Mouse (Mus musculus) ES-E14 (cell line): Measurements from ENCODE around the gene Tff2. TPM values are rescaled to one million over a fixed set of nuclear protein-coding genes. Genes with fewer than 3 reads are reported as not detected.

Source experiments
- DNase-seq: peaks from one replicate; pipeline ENCODE4 v3.0.0-alpha.2; 2013; ENCODE audit warnings: low read depth, low spot score
- H3K27ac ChIP-seq: 2 replicates; pipeline ENCODE4 v1.5.1; 2012; ENCODE audit warnings: low read depth, mild to moderate bottlenecking, low read length, moderate library complexity, mixed read lengths; ENCODE audit not compliant: poor library complexity, insufficient read depth, severe bottlenecking
- H3K36me3 ChIP-seq: 2 replicates; pipeline ENCODE4 v1.6.1; 2012; ENCODE audit warnings: mild to moderate bottlenecking, low read length, moderate library complexity, mixed read lengths; ENCODE audit not compliant: control insufficient read depth, poor library complexity, insufficient read depth, severe bottlenecking
- H3K4me1 ChIP-seq, 2 experiments: fragments of 150-350 bp in 1 of 2; sonication (generic) in 1 of 2; 2 replicates each; pipeline ENCODE4 v1.6.1; 2012; ENCODE audit warnings: low read length in 2 of 2, mild to moderate bottlenecking in 1 of 2, mixed read lengths in 1 of 2; ENCODE audit not compliant: control insufficient read depth in 2 of 2, insufficient read depth in 2 of 2, poor library complexity in 1 of 2
- H3K4me3 ChIP-seq, 2 experiments: fragments of 150-350 bp in 1 of 2; sonication (generic) in 1 of 2; 2 replicates each; pipeline ENCODE4 v1.5.1; 2012; ENCODE audit warnings: low read length in 2 of 2, low read depth in 1 of 2, mild to moderate bottlenecking in 1 of 2, mixed read lengths in 1 of 2; ENCODE audit not compliant: insufficient read depth in 1 of 2, poor library complexity in 1 of 2, severe bottlenecking in 1 of 2
- H3K9ac ChIP-seq: 2 replicates; pipeline ENCODE4 v1.6.1; 2012; ENCODE audit warnings: low read depth, mild to moderate bottlenecking, low read length, mixed read lengths; ENCODE audit not compliant: poor library complexity, insufficient read depth, severe bottlenecking
- H3K9me3 ChIP-seq: fragments of 150-350 bp; sonication (generic); 2 replicates; pipeline ENCODE4 v1.6.1; 2012; ENCODE audit warnings: low read depth, mild to moderate bottlenecking, low read length; ENCODE audit not compliant: control insufficient read depth, insufficient read depth
- CHD2 ChIP-seq: IDR thresholded peaks from 2 replicates; pipeline ENCODE4 v1.6.1; 2014; ENCODE audit warnings: mild to moderate bottlenecking, low read depth, low read length, inconsistent platforms
- HCFC1 ChIP-seq: IDR thresholded peaks from 2 replicates; pipeline ENCODE4 v1.6.1; 2012; ENCODE audit warnings: low read length, inconsistent platforms, borderline replicate concordance; ENCODE audit not compliant: insufficient read depth
- MAFK ChIP-seq: IDR thresholded peaks from 2 replicates; pipeline ENCODE4 v1.6.1; 2014; ENCODE audit warnings: mild to moderate bottlenecking, low read depth, low read length, inconsistent platforms; ENCODE audit not compliant: insufficient read depth
- ZC3H11A ChIP-seq: IDR thresholded peaks from 2 replicates; pipeline ENCODE4 v1.6.1; 2012; ENCODE audit warnings: low read depth, mild to moderate bottlenecking, inconsistent platforms, low read length, borderline replicate concordance
- ZNF384 ChIP-seq: IDR thresholded peaks from 2 replicates; pipeline ENCODE4 v1.6.1; 2012; ENCODE audit warnings: low read depth, low read length, inconsistent platforms
- in situ Hi-C, 2 experiments: fragments of 600-800 bp; cut with MboI; formaldehyde crosslinking; loops; one replicate each; pipeline ENCODE4 v1.15.1; 2025; ENCODE audit warnings: low sequenced_read_pairs in 2 of 2, inconsistent platforms in 1 of 2; ENCODE audit not compliant: unreplicated experiment in 2 of 2
- total RNA-seq: library from RNA; depleted of rRNA; stranded (reverse); fragments of 300-350 nt; gene quantifications from 2 replicates; pipeline ENCODE4 v1.2.3, GENCODE M21; 2012

Tff2 gene
- total RNA-seq, 1 experiment: not detected

DNA sequence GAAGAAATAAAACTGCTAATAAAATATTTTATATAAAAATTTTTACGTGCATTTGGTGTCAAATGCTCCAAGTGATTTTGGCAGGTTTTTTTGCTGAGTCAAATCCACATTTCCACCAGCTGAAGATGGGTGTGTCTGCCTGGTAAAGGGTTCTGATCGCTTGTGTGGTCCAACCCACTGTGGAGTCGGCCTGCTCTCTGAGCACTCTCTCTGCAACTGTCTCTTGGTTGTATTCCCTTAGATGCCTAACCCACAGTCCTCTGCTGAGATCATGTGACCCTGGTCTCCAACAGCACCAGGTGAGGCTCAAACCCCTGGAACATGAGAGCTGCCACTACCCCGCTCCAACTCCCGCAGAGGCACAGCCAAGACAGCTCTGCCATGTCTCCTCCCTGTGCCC lies 26.1 kb downstream of the Tff2 start:
- no peak overlapping the region for H3K27ac ChIP-seq
- H3K9ac ChIP-seq: no peak overlapping the region
- H3K4me3 ChIP-seq: no peak overlapping the region
- TF ChIP-seq CHD2 (no peak), MAFK (0 out of 2 replicates have a peak, but pooled peaks have one; percentile 71), HCFC1 (no peak), ZC3H11A (no peak), ZNF384 (no peak)
- no peaks in the 10 kb centered on the region for H3K9me3 ChIP-seq
- peaks cover 12 to 40% of the 10 kb centered on the region in 2 experiments for H3K4me1 ChIP-seq
- in situ Hi-C loops: loop anchor here in 1 of 2 experiments (10.0 kb wide), 1 partner anchor 93 kb away; no protein-coding TSS in a partner anchor
- no peak for DNase-seq
- H3K36me3 ChIP-seq: peaks cover 3% of the 10 kb centered on the region; the same call in 1 of the 2 replicates

DNA sequence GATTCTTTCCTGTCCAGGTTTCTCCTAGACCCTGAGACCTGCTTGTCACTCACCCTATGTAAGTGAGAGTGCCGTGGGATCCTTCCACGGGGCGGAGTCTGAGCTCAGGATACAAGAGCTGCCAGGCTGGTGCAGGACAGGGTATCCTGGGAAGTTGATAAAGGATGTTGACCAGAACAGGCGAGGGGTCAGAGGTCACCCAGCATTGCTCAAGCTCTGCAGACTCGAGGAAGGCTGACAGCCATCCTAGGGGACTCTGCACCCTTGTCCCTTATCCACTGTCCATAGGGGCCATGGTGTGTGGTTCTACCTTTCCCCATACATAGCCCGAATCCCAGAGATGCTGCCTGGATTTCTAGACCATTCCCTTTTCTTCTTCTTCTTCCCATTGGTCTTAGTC lies 28.0 kb downstream of the Tff2 start:
- Histone ChIP-seq H3K9me3 (no peaks in the 10 kb centered on the region), H3K4me3 (no peak overlapping the region), H3K4me1 (peaks cover 13 to 47% of the 10 kb centered on the region in 2 experiments), H3K27ac (peak overlapping the region; percentile 36; the same call in 1 of the 2 replicates), H3K36me3 (peaks cover 12% of the 10 kb centered on the region; the same call in 1 of the 2 replicates), H3K9ac (no peak overlapping the region)
- in situ Hi-C loops: loop anchor here in 1 of 2 experiments (10.0 kb wide), 1 partner anchor 91 kb away; no protein-coding TSS in a partner anchor
- no peak for TF ChIP-seq ZNF384
- DNase-seq: no peak

DNA sequence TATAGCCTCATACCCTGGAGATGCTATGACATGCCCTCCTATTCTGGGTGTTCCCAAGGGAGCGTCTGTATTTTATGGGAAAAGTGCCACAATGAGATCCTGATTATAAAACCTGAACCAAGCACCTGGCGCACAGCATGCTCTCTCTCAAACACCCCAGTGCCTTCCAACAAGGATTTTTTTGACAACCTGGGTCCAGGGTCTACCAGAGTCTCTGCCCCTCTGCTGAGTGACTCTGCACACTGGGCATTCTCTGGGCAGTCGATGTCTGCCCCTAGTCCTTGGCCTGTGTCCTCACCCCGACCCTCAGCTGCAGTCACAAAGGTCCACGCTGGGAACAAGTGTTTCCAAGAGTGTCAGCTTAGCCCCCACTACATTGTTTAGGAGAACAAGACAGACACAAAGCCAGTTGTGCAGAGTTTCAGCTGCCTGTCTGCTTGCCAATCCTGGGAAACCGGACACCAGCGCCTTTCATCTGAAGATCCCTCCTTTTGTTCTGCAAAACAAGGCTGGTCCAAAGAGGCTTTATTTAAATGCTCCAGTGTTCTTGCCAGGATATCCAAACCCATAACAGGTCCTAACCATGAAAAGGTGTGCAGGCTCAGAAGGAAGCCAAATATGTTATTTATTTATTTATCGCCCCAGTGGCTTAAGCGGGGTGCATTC lies 30.8 kb downstream of the Tff2 start:
- Histone ChIP-seq H3K27ac (peak overlapping the region; percentile 76), H3K9me3 (no peaks in the 10 kb centered on the region)
- peak; percentile 47 for DNase-seq

DNA sequence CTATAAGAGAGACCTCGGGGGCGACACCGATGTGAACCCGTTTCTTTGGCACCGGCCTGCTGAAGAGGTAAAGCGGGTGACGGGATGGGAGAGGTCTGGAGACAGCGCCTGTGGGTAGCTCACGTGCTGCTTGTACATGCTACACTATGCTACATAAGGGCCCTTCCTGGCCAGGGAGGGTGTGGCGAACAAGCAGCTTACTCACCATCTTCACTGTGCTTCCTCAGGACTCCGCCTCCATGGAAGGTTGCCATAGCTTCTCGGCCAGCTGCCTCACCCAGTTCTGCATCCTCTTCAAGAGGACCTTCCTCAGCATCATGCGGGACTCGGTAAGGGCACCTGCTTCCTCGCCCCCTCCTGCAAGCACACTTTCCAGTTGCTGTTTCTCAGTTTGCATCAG lies 35.7 kb downstream of the Tff2 start:
- in situ Hi-C loops: no loop called here
- Histone ChIP-seq H3K9ac (no peak overlapping the region), H3K36me3 (peaks cover 12% of the 10 kb centered on the region; the same call in 1 of the 2 replicates), H3K4me3 (no peak overlapping the region), H3K9me3 (no peaks in the 10 kb centered on the region), H3K27ac (no peak overlapping the region), H3K4me1 (peaks cover 2 to 15% of the 10 kb centered on the region in 2 experiments)
- no peak for TF ChIP-seq HCFC1
- TF ChIP-seq CHD2: no peak
- no peak for TF ChIP-seq ZC3H11A
- TF ChIP-seq ZNF384: no peak
- TF ChIP-seq MAFK: no peak
- no peak for DNase-seq

More for the DNA sequence above, 30.8 kb downstream of the Tff2 start:
- peaks cover 12% of the 10 kb centered on the region; the same call in 1 of the 2 replicates for H3K36me3 ChIP-seq
- H3K9ac ChIP-seq: no peak overlapping the region
- in situ Hi-C loops: loop anchor here in 1 of 2 experiments (10.0 kb wide), 1 partner anchor 89 kb away; no protein-coding TSS in a partner anchor
- H3K4me3 ChIP-seq: peak overlapping the region in 1 of 2 experiments; percentile 34; a peak in 1 of 4 replicates
- H3K4me1 ChIP-seq: peaks cover 13 to 42% of the 10 kb centered on the region in 2 experiments
- no peak for TF ChIP-seq CHD2
- no peak for TF ChIP-seq MAFK
- no peak for TF ChIP-seq HCFC1
- TF ChIP-seq ZC3H11A: no peak
- no peak for TF ChIP-seq ZNF384

DNA sequence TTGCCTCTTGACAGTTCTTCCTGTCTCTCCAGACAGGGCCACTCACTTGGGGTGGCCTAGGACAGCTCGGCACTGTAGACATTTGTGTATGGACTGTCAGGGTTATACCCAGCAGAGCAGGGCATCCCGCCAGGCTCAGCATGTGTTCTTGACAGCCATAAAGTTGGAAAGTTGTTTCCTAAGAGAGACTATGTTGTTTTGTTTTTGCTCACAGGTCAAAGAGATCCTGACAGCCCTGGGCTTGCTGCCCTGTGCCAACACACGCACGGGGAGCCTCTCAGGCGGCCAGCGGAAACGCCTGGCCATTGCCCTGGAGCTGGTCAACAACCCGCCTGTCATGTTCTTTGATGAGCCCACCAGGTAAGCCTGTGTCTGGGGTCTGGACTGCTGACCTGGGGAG lies 40.3 kb downstream of the Tff2 start:
- in situ Hi-C loops: no loop called here
- no peak overlapping the region for H3K27ac ChIP-seq
- DNase-seq: no peak

More for the DNA sequence above, 40.3 kb downstream of the Tff2 start:
- Histone ChIP-seq H3K9me3 (no peaks in the 10 kb centered on the region), H3K9ac (no peak overlapping the region), H3K4me3 (no peak overlapping the region), H3K4me1 (peaks cover 0 to 5% of the 10 kb centered on the region in 2 experiments; a peak in 1 of 4 replicates), H3K36me3 (peaks cover 3% of the 10 kb centered on the region; the same call in 1 of the 2 replicates)
- no peak for TF ChIP-seq HCFC1
- TF ChIP-seq MAFK: no peak
- TF ChIP-seq ZNF384: no peak
- no peak for TF ChIP-seq CHD2
- no peak for TF ChIP-seq ZC3H11A
